Mouse (Mus musculus) liver, adult 2 months (tissue): ENCODE data around the gene Timm10. TPM values are rescaled to one million over a fixed set of nuclear protein-coding genes. Genes with fewer than 3 reads are reported as not detected.

Experiments used
- DNase-seq: peaks from one replicate; pipeline ENCODE4 v3.0.0-alpha.2; 2011; ENCODE audit warnings: low read depth, low spot score; ENCODE audit errors: extremely low read depth
- H3K27ac ChIP-seq: fragments of 200-500 bp; replicated peaks from 2 replicates; pipeline ENCODE4 v1.5.1; 2012; ENCODE audit warnings: low read depth, mild to moderate bottlenecking, control low read depth, inconsistent platforms, low read length; ENCODE audit not compliant: insufficient read depth
- H3K27me3 ChIP-seq: fragments of 200-500 bp; 2 replicates; pipeline ENCODE4 v1.6.1; 2012; ENCODE audit warnings: mild to moderate bottlenecking, moderate library complexity, low read length, inconsistent platforms; ENCODE audit not compliant: control insufficient read depth, insufficient read depth
- H3K36me3 ChIP-seq: fragments of 200-500 bp; 2 replicates; pipeline ENCODE4 v1.6.1; 2012; ENCODE audit warnings: low read length, inconsistent platforms; ENCODE audit not compliant: control insufficient read depth, insufficient read depth
- H3K4me1 ChIP-seq: fragments of 200-500 bp; 2 replicates; pipeline ENCODE4 v1.6.1; 2011; ENCODE audit warnings: low read length; ENCODE audit not compliant: control insufficient read depth, insufficient read depth
- H3K4me3 ChIP-seq: fragments of 200-500 bp; 2 replicates; pipeline ENCODE4 v1.5.1; 2011; ENCODE audit warnings: low read depth, mild to moderate bottlenecking, control low read depth, low read length, moderate library complexity; ENCODE audit not compliant: insufficient read depth
- H3K79me2 ChIP-seq: fragments of 200-500 bp; 2 replicates; pipeline ENCODE4 v1.6.1; 2012; ENCODE audit warnings: inconsistent platforms, mild to moderate bottlenecking, low read length, moderate library complexity; ENCODE audit not compliant: control insufficient read depth, insufficient read depth
- H3K9ac ChIP-seq: fragments of 200-500 bp; 2 replicates; pipeline ENCODE4 v1.6.1; 2012; ENCODE audit warnings: low read depth, mild to moderate bottlenecking, control low read depth, inconsistent platforms, low read length
- CTCF ChIP-seq: fragments of 200-500 bp; IDR thresholded peaks from 2 replicates; pipeline ENCODE4 v1.5.1; 2011; ENCODE audit warnings: low read depth, low read length, control low read depth
- POLR2A ChIP-seq: fragments of 200-500 bp; IDR thresholded peaks from 2 replicates; pipeline ENCODE4 v1.6.1; 2011; ENCODE audit warnings: low read length, control low read depth; ENCODE audit not compliant: insufficient read depth; ENCODE audit errors: extremely low read depth
- WGBS: fragments of 180-500 bp; shearing (Covaris S2); methylation state at CpG from one replicate; pipeline ENCODE4 v1.1.7; 2018; 5-methylcytosine and 5-hydroxymethylcytosine counted together
- polyA plus RNA-seq: library from polyadenylated mRNA; depleted of rRNA; stranded (reverse); fragments of >200 nt; gene quantifications from 2 replicates; pipeline ENCODE4 v1.2.3, GENCODE M21; 2012
- total RNA-seq: library from RNA; depleted of rRNA; stranded (reverse); fragments of >200 nt; gene quantifications from 2 replicates; pipeline ENCODE4 v1.2.3, GENCODE M21; 2014

Gene Timm10
- total and polyA plus RNA-seq, 2 experiments, result 36.1 to 45.8 TPM

GRCm38 (mm10) chr2:84788316-84788715 lies 38.5 kb upstream of the Timm10 start:
- peak; percentile 41 for DNase-seq
- no peaks in the 10 kb centered on the region for H3K36me3 ChIP-seq
- TF ChIP-seq CTCF, result no peak
- no peak for TF ChIP-seq POLR2A
- H3K27ac ChIP-seq, result no peak overlapping the region
- WGBS, result 67% methylated on average over 3 of the region's 3 CpGs
- no peak overlapping the region for H3K4me3 ChIP-seq
- no peaks in the 10 kb centered on the region for H3K27me3 ChIP-seq
- no peak overlapping the region for H3K9ac ChIP-seq
- H3K4me1 ChIP-seq, result peaks cover 5% of the 10 kb centered on the region
- H3K79me2 ChIP-seq, result no peaks in the 10 kb centered on the region

DNA sequence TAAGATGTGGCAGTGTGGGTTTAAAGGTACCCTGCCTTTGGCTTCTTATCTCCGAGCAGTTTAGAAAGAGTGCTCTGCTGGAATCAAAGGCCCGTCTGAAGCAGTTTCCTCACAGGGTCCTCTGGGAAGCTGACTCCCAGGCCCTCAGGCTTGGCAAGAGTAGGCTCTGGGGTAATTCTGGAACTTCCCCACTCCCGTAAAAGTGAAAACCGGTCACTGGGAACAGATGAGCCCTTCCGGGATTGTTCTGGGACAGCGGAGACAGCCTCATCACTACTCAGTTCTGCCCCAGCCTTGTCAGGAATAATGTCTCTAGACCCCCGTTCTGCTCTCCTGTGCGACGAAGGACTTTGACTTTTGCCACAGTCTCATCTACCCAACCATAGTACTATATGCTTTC lies 36.4 kb upstream of the Timm10 start:
- H3K9ac ChIP-seq, result no peak overlapping the region
- 79% methylated on average over 9 of the region's 9 CpGs for WGBS
- H3K27me3 ChIP-seq, result no peaks in the 10 kb centered on the region
- no peak for DNase-seq
- no peaks in the 10 kb centered on the region for H3K79me2 ChIP-seq
- peaks cover 5% of the 10 kb centered on the region for H3K4me1 ChIP-seq
- H3K36me3 ChIP-seq, result no peaks in the 10 kb centered on the region
- TF ChIP-seq CTCF (no peak), POLR2A (no peak)
- H3K4me3 ChIP-seq, result no peak overlapping the region
- no peak overlapping the region for H3K27ac ChIP-seq

GRCm38 (mm10) chr2:84792516-84792915 lies 34.3 kb upstream of the Timm10 start:
- Histone ChIP-seq H3K36me3 (no peaks in the 10 kb centered on the region), H3K27ac (no peak overlapping the region), H3K79me2 (no peaks in the 10 kb centered on the region), H3K4me3 (no peak overlapping the region), H3K4me1 (peaks cover 10% of the 10 kb centered on the region), H3K9ac (no peak overlapping the region), H3K27me3 (no peaks in the 10 kb centered on the region)
- DNase-seq, result peak; percentile 82
- WGBS, result 14% methylated on average over 3 of the region's 3 CpGs
- TF ChIP-seq CTCF, result no peak
- TF ChIP-seq POLR2A, result no peak

DNA sequence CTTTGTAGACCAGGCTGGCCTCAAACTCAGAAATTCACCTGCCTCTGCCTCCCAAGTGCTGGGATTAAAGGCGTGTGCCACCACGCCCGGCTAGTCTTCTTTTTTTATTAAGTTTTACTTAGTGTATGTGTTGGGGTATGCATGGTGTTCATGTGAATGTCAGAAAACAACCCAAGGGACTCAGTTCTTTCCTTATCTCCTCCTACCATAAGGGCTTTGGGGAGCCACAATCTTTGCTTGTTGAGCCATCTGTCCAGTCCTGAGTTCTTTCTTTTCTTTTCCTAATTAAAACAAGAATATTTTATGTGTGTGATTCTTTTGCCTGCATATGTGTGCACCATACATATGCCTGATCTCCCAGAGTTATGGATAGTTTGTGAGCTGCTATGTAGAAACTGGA lies 33.6 kb upstream of the Timm10 start:
- Histone ChIP-seq H3K4me1 (peaks cover 7% of the 10 kb centered on the region), H3K79me2 (no peaks in the 10 kb centered on the region), H3K27me3 (no peaks in the 10 kb centered on the region), H3K4me3 (no peak overlapping the region), H3K27ac (no peak overlapping the region), H3K36me3 (no peaks in the 10 kb centered on the region), H3K9ac (no peak overlapping the region)
- no peak for TF ChIP-seq POLR2A
- WGBS, result over 99% methylated on average over 3 of the region's 3 CpGs
- no peak for DNase-seq

DNA sequence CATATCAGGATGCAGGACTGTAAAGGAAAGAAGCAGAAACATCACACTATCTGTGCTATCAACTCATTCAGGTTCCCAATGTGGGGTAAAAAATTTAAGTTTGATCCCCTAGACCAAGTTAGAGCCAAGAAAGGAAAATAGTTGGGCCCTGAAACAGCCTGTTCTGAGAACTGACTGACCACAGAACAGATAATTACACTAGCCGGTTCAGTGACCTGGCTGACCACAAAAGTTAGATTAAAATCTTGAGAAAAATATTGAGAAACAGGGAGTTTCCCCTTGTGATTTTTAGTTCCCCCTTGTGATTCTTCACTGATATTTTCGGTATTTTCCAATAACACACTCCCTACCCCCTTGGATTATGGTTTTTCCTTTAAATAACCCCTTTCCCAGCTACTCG lies 32.9 kb upstream of the Timm10 start:
- Histone ChIP-seq H3K9ac (no peak overlapping the region), H3K27ac (no peak overlapping the region), H3K36me3 (no peaks in the 10 kb centered on the region), H3K27me3 (no peaks in the 10 kb centered on the region), H3K4me3 (no peak overlapping the region), H3K4me1 (peaks cover 9% of the 10 kb centered on the region), H3K79me2 (no peaks in the 10 kb centered on the region)
- TF ChIP-seq POLR2A, result no peak
- no peak for TF ChIP-seq CTCF
- WGBS, result 72% methylated on average over 3 of the region's 3 CpGs
- no peak for DNase-seq

DNA sequence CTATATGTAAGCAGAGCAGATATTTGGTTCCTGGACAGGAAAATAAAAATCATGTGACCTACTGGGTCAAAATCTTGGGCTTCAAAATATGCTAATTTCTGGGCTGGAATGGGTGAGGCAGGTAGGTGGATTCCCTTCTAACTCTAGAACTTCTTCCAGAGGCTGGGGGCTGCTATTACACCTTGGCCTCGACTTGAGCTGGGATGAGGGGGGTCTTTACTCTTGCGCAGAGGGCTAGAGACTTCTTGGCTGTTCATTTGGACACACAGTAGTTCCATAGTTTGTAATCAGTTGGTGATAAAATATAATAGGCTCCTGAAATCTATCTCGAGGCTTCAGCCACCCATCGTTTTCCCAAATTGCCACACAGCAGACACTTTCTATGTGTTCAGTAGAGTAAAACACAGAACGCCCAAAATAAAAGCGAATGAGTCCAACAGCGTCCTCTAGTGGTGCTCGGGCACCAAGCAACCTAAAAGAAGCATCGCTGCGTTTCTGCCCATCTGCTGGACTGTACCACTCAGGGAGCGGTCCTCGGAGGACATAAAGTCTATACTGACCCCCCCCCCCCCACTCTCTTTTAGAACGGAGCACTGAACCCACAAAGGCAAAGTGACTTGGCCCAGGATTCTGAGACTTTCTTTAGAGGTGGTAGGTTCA lies 28.8 kb upstream of the Timm10 start:
- Histone ChIP-seq H3K4me3 (peak overlapping the region; percentile 57), H3K27me3 (no peaks in the 10 kb centered on the region), H3K4me1 (peaks cover 16% of the 10 kb centered on the region), H3K27ac (peak overlapping the region; percentile 81), H3K79me2 (peaks cover 9% of the 10 kb centered on the region; the same call in 1 of the 2 replicates), H3K9ac (peak overlapping the region; percentile 62), H3K36me3 (0 out of 2 replicates have a peak, but pooled peaks cover 1% of the 10 kb centered on the region)
- 10% methylated on average over 13 of the region's 13 CpGs for WGBS
- peak; percentile 66 for DNase-seq
- TF ChIP-seq CTCF (peak; percentile 85), POLR2A (no peak)
